Mouse (Mus musculus) limb, embryonic 15.5 days (tissue): Measurements from ENCODE around the gene Pitpnm3. TPM values are rescaled to one million over a fixed set of nuclear protein-coding genes. Genes with fewer than 3 reads are reported as not detected.
"Not testable (repeated sequence)": the region's sequence is repeated elsewhere in the genome, so short reads cannot be mapped to it uniquely, and the experiment has no call there.

ENCODE experiments used
- ATAC-seq: fragments of 200-750 bp; cut with Nextera tagmentation; 2 replicates; pipeline ENCODE4 v1.8.0; 2017; ENCODE audit warnings: low read depth, moderate TSS enrichment; ENCODE audit not compliant: insufficient number of reproducible peaks, low FRiP score, low TSS enrichment
- H3K27ac ChIP-seq: fragments of 300-500 bp; sonication (generic); 2 replicates; pipeline ENCODE4 v1.5.1; 2015; ENCODE audit warnings: moderate library complexity, mild to moderate bottlenecking, inconsistent platforms
- H3K27me3 ChIP-seq: fragments of 300-500 bp; sonication (generic); 2 replicates; pipeline ENCODE4 v1.6.1; 2015; ENCODE audit warnings: inconsistent platforms
- H3K36me3 ChIP-seq: fragments of 300-500 bp; sonication (generic); 2 replicates; pipeline ENCODE4 v1.6.1; 2015; ENCODE audit warnings: inconsistent platforms
- H3K4me1 ChIP-seq: fragments of 300-500 bp; sonication (generic); 2 replicates; pipeline ENCODE4 v1.6.1; 2015; ENCODE audit warnings: inconsistent platforms
- H3K4me2 ChIP-seq: fragments of 300-500 bp; sonication (generic); 2 replicates; pipeline ENCODE4 v1.6.1; 2015; ENCODE audit warnings: mild to moderate bottlenecking, inconsistent platforms
- H3K4me3 ChIP-seq: fragments of 300-500 bp; sonication (generic); 2 replicates; pipeline ENCODE4 v1.5.1; 2015; ENCODE audit warnings: mild to moderate bottlenecking, inconsistent platforms
- H3K9ac ChIP-seq: fragments of 300-500 bp; sonication (generic); 2 replicates; pipeline ENCODE4 v1.6.1; 2015; ENCODE audit warnings: inconsistent platforms
- H3K9me3 ChIP-seq: fragments of 300-500 bp; sonication (generic); 2 replicates; pipeline ENCODE4 v1.6.1; 2016; ENCODE audit warnings: inconsistent platforms
- WGBS: fragments of 180-500 bp; shearing (Covaris S2); methylation state at CpG from one replicate; pipeline ENCODE4 v1.1.7; 2015; 5-methylcytosine and 5-hydroxymethylcytosine counted together
- polyA plus RNA-seq: library from polyadenylated mRNA; unstranded; fragments of >200 nt; fragmentation: Nextera tagmentation; extraction: Ambion mirVana; gene quantifications from 2 replicates; pipeline ENCODE4 v1.2.1, GENCODE M21; 2015

The Pitpnm3 gene
- polyA plus RNA-seq: 0.68 and 0.70 TPM in 2 replicates

- H3K27ac ChIP-seq: no peak within 1 kb of the TSS
- no peaks in the 10 kb centered on the region for H3K9me3 ChIP-seq
- 1% methylated on average over 70 of the region's 107 CpGs for WGBS
- no peaks in the 10 kb centered on the region for H3K36me3 ChIP-seq
- H3K9ac ChIP-seq: peak within 1 kb of the TSS; percentile 51
- H3K4me2 ChIP-seq: peak within 1 kb of the TSS; percentile 97
- no peak for ATAC-seq
- H3K27me3 ChIP-seq: peaks cover 60% of the 10 kb centered on the region
- peak within 1 kb of the TSS; percentile 56 for H3K4me3 ChIP-seq
- peaks cover 30% of the 10 kb centered on the region for H3K4me1 ChIP-seq
These were observed at the start of gene Pitpnm3 for GRCm38 (mm10) chr11:72135383-72136158. Gene Pitpnm3, minus strand, starts transcription at chr11:72135778.

GRCm38 (mm10) chr11:72184252-72184651 lies 48.7 kb upstream of the Pitpnm3 start:
- H3K4me2 ChIP-seq: no peak overlapping the region
- no peaks in the 10 kb centered on the region for H3K4me1 ChIP-seq
- 89% methylated on average over 4 of the region's 4 CpGs for WGBS
- no peak overlapping the region for H3K9ac ChIP-seq
- H3K27ac ChIP-seq: no peak overlapping the region
- H3K9me3 ChIP-seq: no peaks in the 10 kb centered on the region
- no peak for ATAC-seq
- no peaks in the 10 kb centered on the region for H3K27me3 ChIP-seq
- peaks cover 52% of the 10 kb centered on the region for H3K36me3 ChIP-seq
- no peak overlapping the region for H3K4me3 ChIP-seq

GRCm38 (mm10) chr11:72181136-72181535 lies 45.6 kb upstream of the Pitpnm3 start:
- 89% methylated on average over 4 of the region's 4 CpGs for WGBS
- no peak overlapping the region for H3K4me2 ChIP-seq
- H3K27me3 ChIP-seq: no peaks in the 10 kb centered on the region
- H3K36me3 ChIP-seq: peaks cover 55% of the 10 kb centered on the region
- H3K4me3 ChIP-seq: no peak overlapping the region
- no peak for ATAC-seq
- H3K27ac ChIP-seq: no peak overlapping the region
- H3K4me1 ChIP-seq: no peaks in the 10 kb centered on the region
- H3K9ac ChIP-seq: no peak overlapping the region
- H3K9me3 ChIP-seq: no peaks in the 10 kb centered on the region

GRCm38 (mm10) chr11:72180556-72180955 lies 45.0 kb upstream of the Pitpnm3 start:
- no peak overlapping the region for H3K4me2 ChIP-seq
- no peak overlapping the region for H3K9ac ChIP-seq
- H3K27ac ChIP-seq: no peak overlapping the region
- H3K4me3 ChIP-seq: no peak overlapping the region
- H3K27me3 ChIP-seq: no peaks in the 10 kb centered on the region
- 90% methylated on average over 5 of the region's 5 CpGs for WGBS
- H3K9me3 ChIP-seq: no peaks in the 10 kb centered on the region
- no peaks in the 10 kb centered on the region for H3K4me1 ChIP-seq
- peaks cover 56% of the 10 kb centered on the region for H3K36me3 ChIP-seq
- ATAC-seq: no peak

GRCm38 (mm10) chr11:72176553-72176952 lies 41.0 kb upstream of the Pitpnm3 start:
- H3K27ac ChIP-seq: no peak overlapping the region
- 61% methylated on average over 3 of the region's 3 CpGs for WGBS
- no peaks in the 10 kb centered on the region for H3K27me3 ChIP-seq
- no peak for ATAC-seq
- no peaks in the 10 kb centered on the region for H3K9me3 ChIP-seq
- peaks cover 70% of the 10 kb centered on the region for H3K36me3 ChIP-seq
- no peak overlapping the region for H3K9ac ChIP-seq
- H3K4me1 ChIP-seq: no peaks in the 10 kb centered on the region
- H3K4me2 ChIP-seq: no peak overlapping the region
- no peak overlapping the region for H3K4me3 ChIP-seq

GRCm38 (mm10) chr11:72175966-72176365 lies 40.4 kb upstream of the Pitpnm3 start:
- H3K9ac ChIP-seq: no peak overlapping the region
- H3K4me2 ChIP-seq: no peak overlapping the region
- no peaks in the 10 kb centered on the region for H3K4me1 ChIP-seq
- no peak overlapping the region for H3K27ac ChIP-seq
- H3K27me3 ChIP-seq: no peaks in the 10 kb centered on the region
- ATAC-seq: no peak
- no peak overlapping the region for H3K4me3 ChIP-seq
- WGBS: 81% methylated on average over 5 of the region's 5 CpGs
- H3K36me3 ChIP-seq: peaks cover 64% of the 10 kb centered on the region
- no peaks in the 10 kb centered on the region for H3K9me3 ChIP-seq

GRCm38 (mm10) chr11:72174721-72175120 lies 39.1 kb upstream of the Pitpnm3 start:
- Histone ChIP-seq H3K4me2 (no peak overlapping the region), H3K27ac (no peak overlapping the region), H3K4me1 (no peaks in the 10 kb centered on the region), H3K4me3 (no peak overlapping the region), H3K27me3 (no peaks in the 10 kb centered on the region), H3K36me3 (peaks cover 68% of the 10 kb centered on the region), H3K9ac (no peak overlapping the region), H3K9me3 (no peaks in the 10 kb centered on the region)
- ATAC-seq: no peak
- 91% methylated on average over 6 of the region's 6 CpGs for WGBS

- 93% methylated on average over 5 of the region's 5 CpGs for WGBS
- Histone ChIP-seq H3K4me1 (no peaks in the 10 kb centered on the region), H3K36me3 (peaks cover 72% of the 10 kb centered on the region), H3K27me3 (no peaks in the 10 kb centered on the region), H3K27ac (no peak overlapping the region), H3K9me3 (no peaks in the 10 kb centered on the region), H3K4me3 (no peak overlapping the region), H3K9ac (no peak overlapping the region), H3K4me2 (no peak overlapping the region)
- ATAC-seq: no peak
These were observed 37.9 kb upstream of the Pitpnm3 start for GRCm38 (mm10) chr11:72173506-72173905.

GRCm38 (mm10) chr11:72171906-72172305 lies 36.3 kb upstream of the Pitpnm3 start:
- H3K9me3 ChIP-seq, H3K4me3 ChIP-seq, ATAC-seq, H3K9ac ChIP-seq, H3K4me1 ChIP-seq, H3K27me3 ChIP-seq, H3K4me2 ChIP-seq, H3K27ac ChIP-seq: not testable (repeated sequence)
- 73% methylated on average over 4 of the region's 4 CpGs for WGBS
- peaks cover 70% of the 10 kb centered on the region for H3K36me3 ChIP-seq

- H3K27ac ChIP-seq: no peak overlapping the region
- no peaks in the 10 kb centered on the region for H3K27me3 ChIP-seq
- H3K4me1 ChIP-seq: no peaks in the 10 kb centered on the region
- H3K9ac ChIP-seq: no peak overlapping the region
- ATAC-seq: no peak
- WGBS: 78% methylated on average over 4 of the region's 4 CpGs
- H3K36me3 ChIP-seq: peaks cover 68% of the 10 kb centered on the region
- no peaks in the 10 kb centered on the region for H3K9me3 ChIP-seq
- no peak overlapping the region for H3K4me2 ChIP-seq
- no peak overlapping the region for H3K4me3 ChIP-seq
These were observed 34.3 kb upstream of the Pitpnm3 start for GRCm38 (mm10) chr11:72169871-72170270.

GRCm38 (mm10) chr11:72163198-72163597 lies 27.6 kb upstream of the Pitpnm3 start:
- H3K9ac ChIP-seq: no peak overlapping the region
- no peaks in the 10 kb centered on the region for H3K9me3 ChIP-seq
- H3K36me3 ChIP-seq: peaks cover 58% of the 10 kb centered on the region
- no peaks in the 10 kb centered on the region for H3K27me3 ChIP-seq
- H3K27ac ChIP-seq: no peak overlapping the region
- H3K4me2 ChIP-seq: no peak overlapping the region
- no peak for ATAC-seq
- 73% methylated on average over 2 of the region's 2 CpGs for WGBS
- H3K4me1 ChIP-seq: no peaks in the 10 kb centered on the region
- H3K4me3 ChIP-seq: no peak overlapping the region

- no peak overlapping the region for H3K4me3 ChIP-seq
- H3K36me3 ChIP-seq: peaks cover 49% of the 10 kb centered on the region
- no peaks in the 10 kb centered on the region for H3K27me3 ChIP-seq
- ATAC-seq: no peak
- H3K9ac ChIP-seq: no peak overlapping the region
- no peaks in the 10 kb centered on the region for H3K9me3 ChIP-seq
- no peak overlapping the region for H3K4me2 ChIP-seq
- H3K27ac ChIP-seq: no peak overlapping the region; the same call in 1 of the 2 replicates
- H3K4me1 ChIP-seq: no peaks in the 10 kb centered on the region
- WGBS: 61% methylated on average over 2 of the region's 2 CpGs
These were observed 21.0 kb upstream of the Pitpnm3 start for GRCm38 (mm10) chr11:72156624-72157023.
